Mouse (Mus musculus): Measurements from ENCODE around the gene Ggt6.

DNA sequence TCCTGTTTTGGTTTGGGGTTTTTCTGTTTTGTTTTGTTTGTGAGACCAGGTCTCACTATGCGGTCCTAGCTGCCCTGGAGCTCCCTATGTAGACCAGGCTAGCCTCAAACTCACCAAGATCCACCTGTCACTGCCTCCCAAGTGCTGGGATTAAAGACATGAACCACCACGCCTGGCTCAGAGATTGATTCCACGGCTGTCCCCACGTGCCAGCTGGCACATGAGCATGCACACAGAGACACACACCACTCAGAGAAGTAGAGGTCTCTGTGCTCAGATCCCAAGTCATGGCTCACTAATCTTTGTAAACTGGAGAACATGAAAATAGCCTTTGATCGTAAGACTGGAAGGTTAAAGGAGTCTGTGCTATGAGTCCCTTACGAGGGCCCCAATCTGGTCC is 16.3 kb upstream of the Ggt6 start:
- no peak for TF ChIP-seq KAT2A (IDR thresholded peaks at IDR 0.05; ENCODE audit: insufficient replicate concordance, low read length)
- no peak for TF ChIP-seq MAX (IDR thresholded peaks at IDR 0.05; ENCODE audit: low read length)
- TF ChIP-seq CTCF (conservative IDR thresholded peaks at IDR 0.05 in 1 of 2, IDR thresholded peaks at IDR 0.05 in 1 of 2; ENCODE audit: low read depth in 2 of 2, low read length in 2 of 2) = no peak
- no peak for TF ChIP-seq EP300 (IDR thresholded peaks at IDR 0.05; ENCODE audit: low read length)
- no peak for TF ChIP-seq HCFC1 (IDR thresholded peaks at IDR 0.05; ENCODE audit: low read depth, low read length)
- TF ChIP-seq CHD2 (IDR thresholded peaks at IDR 0.05; ENCODE audit: low read length) = no peak
